Mouse (Mus musculus) monocyte, adult 2 months (primary cell): ENCODE results near the gene Vsig10l.

Experiments used
- DNase-seq, 2 experiments: peaks; one replicate each; pipeline ENCODE4 v3.0.0; 2022; ENCODE audit warnings: low spot score in 2 of 2, low read depth in 1 of 2

Vsig10l gene

GRCm38 (mm10) chr7:43462851-43463250, at the start of gene Vsig10l:
TSS of gene Vsig10l (plus strand) at chr7:43463151.
- DNase-seq: no peak

- DNase-seq: no peak
Measured at GRCm38 (mm10) chr7:43417298-43417697, 45.7 kb upstream of the Vsig10l start.

GRCm38 (mm10) chr7:43422995-43423617, 39.8 kb upstream of the Vsig10l start:
- DNase-seq: peak; percentile 32 to 62

- DNase-seq: no peak
Measured at GRCm38 (mm10) chr7:43423991-43424625, 38.8 kb upstream of the Vsig10l start.

- DNase-seq: no peak
Measured at GRCm38 (mm10) chr7:43427406-43427805, 35.5 kb upstream of the Vsig10l start, which contains the start of gene Lim2. TSS of gene Lim2 (plus strand) at chr7:43427670.

GRCm38 (mm10) chr7:43429500-43429899, 33.5 kb upstream of the Vsig10l start:
- DNase-seq: no peak

- no peak for DNase-seq
Measured at GRCm38 (mm10) chr7:43432891-43433290, 30.1 kb upstream of the Vsig10l start.

GRCm38 (mm10) chr7:43434676-43435075, 28.3 kb upstream of the Vsig10l start:
- no peak for DNase-seq

GRCm38 (mm10) chr7:43436341-43437255, 26.4 kb upstream of the Vsig10l start, which contains the start of gene Nkg7:
TSS of gene Nkg7 (plus strand) at chr7:43437073.
- DNase-seq: no peak

GRCm38 (mm10) chr7:43438611-43439010, 24.3 kb upstream of the Vsig10l start:
- DNase-seq: no peak

GRCm38 (mm10) chr7:43440482-43440881, 22.5 kb upstream of the Vsig10l start, which contains the start of gene Cldnd2:
TSS of gene Cldnd2 (plus strand) at chr7:43440782.
- DNase-seq: no peak

- DNase-seq: no peak
Measured at GRCm38 (mm10) chr7:43441071-43441470, 21.9 kb upstream of the Vsig10l start.

GRCm38 (mm10) chr7:43442684-43443083, 20.3 kb upstream of the Vsig10l start:
- DNase-seq: no peak

GRCm38 (mm10) chr7:43443126-43443916, 19.6 kb upstream of the Vsig10l start:
- peak in 1 of 2 experiments; percentile 66 for DNase-seq

GRCm38 (mm10) chr7:43443917-43444293, 19.0 kb upstream of the Vsig10l start, which contains the start of the genes Etfb and Gm45233:
TSS of gene Etfb (plus strand) at chr7:43444083.
TSS of gene Gm45233 (plus strand) at chr7:43444128.
- peak; percentile 82 to 84 for DNase-seq

GRCm38 (mm10) chr7:43447801-43448200, 15.2 kb upstream of the Vsig10l start:
- no peak for DNase-seq

- DNase-seq: no peak
Measured at GRCm38 (mm10) chr7:43448246-43448645, 14.7 kb upstream of the Vsig10l start.

- DNase-seq: no peak
Measured at GRCm38 (mm10) chr7:43449811-43450210, 13.1 kb upstream of the Vsig10l start.

GRCm38 (mm10) chr7:43451726-43452125, 11.2 kb upstream of the Vsig10l start:
- DNase-seq: no peak

GRCm38 (mm10) chr7:43452609-43453008, 10.3 kb upstream of the Vsig10l start:
- DNase-seq: no peak
